Mouse (Mus musculus) kidney, embryonic 15.5 days (tissue): ENCODE data around the gene Mycbp. TPM values are rescaled to one million over a fixed set of nuclear protein-coding genes. Genes with fewer than 3 reads are reported as not detected.

Experiments
- ATAC-seq: fragments of 200-750 bp; cut with Nextera tagmentation; replicated peaks from 2 replicates; pipeline ENCODE4 v1.8.0; 2017; ENCODE audit warnings: moderate TSS enrichment; ENCODE audit not compliant: low FRiP score
- H3K27ac ChIP-seq: fragments of 300-500 bp; sonication (generic); 2 replicates; pipeline ENCODE4 v1.5.1; 2015; ENCODE audit warnings: mild to moderate bottlenecking, inconsistent platforms
- H3K27me3 ChIP-seq: fragments of 300-500 bp; sonication (generic); 2 replicates; pipeline ENCODE4 v1.6.1; 2015; ENCODE audit warnings: inconsistent platforms
- H3K36me3 ChIP-seq: fragments of 300-500 bp; sonication (generic); 2 replicates; pipeline ENCODE4 v1.6.1; 2015; ENCODE audit warnings: inconsistent platforms
- H3K4me1 ChIP-seq: fragments of 300-500 bp; sonication (generic); 2 replicates; pipeline ENCODE4 v1.6.1; 2015; ENCODE audit warnings: inconsistent platforms
- H3K4me2 ChIP-seq: fragments of 300-500 bp; sonication (generic); 2 replicates; pipeline ENCODE4 v1.6.1; 2015; ENCODE audit warnings: moderate library complexity, mild to moderate bottlenecking, inconsistent platforms
- H3K4me3 ChIP-seq: fragments of 300-500 bp; sonication (generic); replicated peaks from 2 replicates; pipeline ENCODE4 v1.5.1; 2015; ENCODE audit warnings: mild to moderate bottlenecking, inconsistent platforms
- H3K9ac ChIP-seq: fragments of 300-500 bp; sonication (generic); 2 replicates; pipeline ENCODE4 v1.6.1; 2015; ENCODE audit warnings: mild to moderate bottlenecking, inconsistent platforms
- H3K9me3 ChIP-seq: fragments of 300-500 bp; sonication (generic); replicated peaks from 2 replicates; pipeline ENCODE4 v1.6.1; 2016; ENCODE audit warnings: inconsistent platforms
- WGBS: fragments of 180-500 bp; shearing (Covaris S2); methylation state at CpG from one replicate; pipeline ENCODE4 v1.1.7; 2015; ENCODE audit warnings: mixed read lengths; 5-methylcytosine and 5-hydroxymethylcytosine counted together
- polyA plus RNA-seq: library from polyadenylated mRNA; unstranded; fragments of >200 nt; fragmentation: Nextera tagmentation; extraction: Ambion mirVana; gene quantifications from 2 replicates; pipeline ENCODE4 v1.2.1, GENCODE M21; 2015

Gene Mycbp
- polyA plus RNA-seq, 1 experiment from 2014 or later: 66.5 TPM

- peaks cover 24% of the 10 kb centered on the region for H3K27me3 ChIP-seq
- 52% methylated on average over 5 of the region's 5 CpGs for WGBS
- H3K9me3 ChIP-seq: no peaks in the 10 kb centered on the region
- H3K27ac ChIP-seq: no peak overlapping the region
- H3K4me2 ChIP-seq: no peak overlapping the region
- H3K4me1 ChIP-seq: no peaks in the 10 kb centered on the region
- no peak overlapping the region for H3K9ac ChIP-seq
- no peaks in the 10 kb centered on the region for H3K36me3 ChIP-seq
- H3K4me3 ChIP-seq: no peak overlapping the region
- no peak for ATAC-seq
Observed at GRCm38 (mm10) chr4:123947149-123947548, 42.5 kb downstream of the Mycbp start.

- WGBS: 79% methylated on average over 6 of the region's 6 CpGs
- Histone ChIP-seq H3K4me1 (no peaks in the 10 kb centered on the region), H3K36me3 (no peaks in the 10 kb centered on the region), H3K27ac (no peak overlapping the region), H3K9ac (no peak overlapping the region), H3K27me3 (peaks cover 40% of the 10 kb centered on the region), H3K4me2 (no peak overlapping the region), H3K4me3 (no peak overlapping the region), H3K9me3 (no peaks in the 10 kb centered on the region)
- ATAC-seq: no peak
Observed at GRCm38 (mm10) chr4:123948901-123949300, 44.3 kb downstream of the Mycbp start.

- no peak overlapping the region for H3K4me3 ChIP-seq
- peaks cover 48% of the 10 kb centered on the region for H3K27me3 ChIP-seq
- no peaks in the 10 kb centered on the region for H3K36me3 ChIP-seq
- no peak overlapping the region for H3K4me2 ChIP-seq
- no peak overlapping the region for H3K27ac ChIP-seq
- ATAC-seq: 0 out of 2 replicates have a peak, but pooled peaks have one; percentile 33
- H3K9me3 ChIP-seq: no peaks in the 10 kb centered on the region
- H3K4me1 ChIP-seq: no peaks in the 10 kb centered on the region
- no peak overlapping the region for H3K9ac ChIP-seq
- WGBS: 68% methylated on average over 10 of the region's 10 CpGs
Observed at GRCm38 (mm10) chr4:123949649-123950048, 45.0 kb downstream of the Mycbp start.

- ATAC-seq: no peak
- no peak overlapping the region for H3K9ac ChIP-seq
- no peaks in the 10 kb centered on the region for H3K9me3 ChIP-seq
- H3K27me3 ChIP-seq: peaks cover 62% of the 10 kb centered on the region
- H3K27ac ChIP-seq: no peak overlapping the region
- no peaks in the 10 kb centered on the region for H3K36me3 ChIP-seq
- 60% methylated on average over 7 of the region's 8 CpGs for WGBS
- H3K4me3 ChIP-seq: no peak overlapping the region
- no peak overlapping the region for H3K4me2 ChIP-seq
- H3K4me1 ChIP-seq: peaks cover 9% of the 10 kb centered on the region
Observed at GRCm38 (mm10) chr4:123952059-123952458, 47.4 kb downstream of the Mycbp start.

GRCm38 (mm10) chr4:123956703-123957491 lies 52.3 kb downstream of the Mycbp start:
- 4% methylated on average over 31 of the region's 31 CpGs for WGBS
- Histone ChIP-seq H3K27me3 (peaks cover 65% of the 10 kb centered on the region), H3K4me2 (peak overlapping the region; percentile 54), H3K4me3 (peak overlapping the region; percentile 23), H3K36me3 (no peaks in the 10 kb centered on the region), H3K9ac (no peak overlapping the region), H3K27ac (0 out of 2 replicates have a peak overlapping the region, but pooled peaks have one; percentile 18), H3K4me1 (peaks cover 21% of the 10 kb centered on the region), H3K9me3 (no peaks in the 10 kb centered on the region)
- ATAC-seq: peak; percentile 65

- peaks cover 21% of the 10 kb centered on the region for H3K4me1 ChIP-seq
- no peak overlapping the region for H3K27ac ChIP-seq
- 0 out of 2 replicates have a peak, but pooled peaks have one; percentile 23 for ATAC-seq
- no peak overlapping the region for H3K9ac ChIP-seq
- H3K9me3 ChIP-seq: no peaks in the 10 kb centered on the region
- H3K4me2 ChIP-seq: peak overlapping the region; percentile 54; the same call in 1 of the 2 replicates
- H3K4me3 ChIP-seq: no peak overlapping the region
- WGBS: 59% methylated on average over 4 of the region's 4 CpGs
- H3K27me3 ChIP-seq: peaks cover 61% of the 10 kb centered on the region
- no peaks in the 10 kb centered on the region for H3K36me3 ChIP-seq
Observed at GRCm38 (mm10) chr4:123957492-123957808, 52.8 kb downstream of the Mycbp start.

- peaks cover 21% of the 10 kb centered on the region for H3K4me1 ChIP-seq
- no peak for ATAC-seq
- 71% methylated on average over 4 of the region's 4 CpGs for WGBS
- no peak overlapping the region for H3K9ac ChIP-seq
- no peaks in the 10 kb centered on the region for H3K9me3 ChIP-seq
- H3K27ac ChIP-seq: no peak overlapping the region
- no peak overlapping the region for H3K4me3 ChIP-seq
- H3K36me3 ChIP-seq: no peaks in the 10 kb centered on the region
- no peak overlapping the region for H3K4me2 ChIP-seq
- H3K27me3 ChIP-seq: peaks cover 57% of the 10 kb centered on the region
Observed at GRCm38 (mm10) chr4:123957891-123958290, 53.3 kb downstream of the Mycbp start.

GRCm38 (mm10) chr4:123960955-123961354 lies 56.3 kb downstream of the Mycbp start:
- no peaks in the 10 kb centered on the region for H3K36me3 ChIP-seq
- no peak for ATAC-seq
- no peak overlapping the region for H3K27ac ChIP-seq
- peaks cover 21% of the 10 kb centered on the region for H3K4me1 ChIP-seq
- H3K4me2 ChIP-seq: no peak overlapping the region
- H3K4me3 ChIP-seq: no peak overlapping the region
- H3K9me3 ChIP-seq: no peaks in the 10 kb centered on the region
- WGBS: 59% methylated on average over 4 of the region's 4 CpGs
- no peak overlapping the region for H3K9ac ChIP-seq
- peaks cover 44% of the 10 kb centered on the region for H3K27me3 ChIP-seq

Other genes with a start within 250 kb of the Mycbp start
- gene Macf1, start 220.5 kb upstream of the Mycbp start, polyA plus RNA-seq: 38.1 and 41.2 TPM in 2 replicates
- 314 and 337 TPM in 2 replicates for gene Ndufs5, start 186.6 kb upstream of the Mycbp start, polyA plus RNA-seq
- 42.5 and 46.8 TPM in 2 replicates for gene Akirin1, start 154.5 kb upstream of the Mycbp start, polyA plus RNA-seq
- gene Rhbdl2, start 117.0 kb upstream of the Mycbp start, polyA plus RNA-seq: 5.7 and 6.3 TPM in 2 replicates
- 0.17 TPM in 1 of 2 replicates, not detected in the other for gene 4933427I04Rik, start 45.2 kb upstream of the Mycbp start, polyA plus RNA-seq
- 44.6 and 46.6 TPM in 2 replicates for gene Rragc, start 12.6 kb downstream of the Mycbp start, polyA plus RNA-seq
- gene 4930535I16Rik, start 13.2 kb downstream of the Mycbp start, polyA plus RNA-seq: not detected in 2 replicates